Mouse (Mus musculus) ES-Bruce4 (cell line): ENCODE results near the gene Plin4.

ENCODE experiments used
- CTCF ChIP-seq: IDR thresholded peaks from one replicate; pipeline ENCODE4 v1.8.1; 2011; ENCODE audit warnings: low read depth, low read length
- EP300 ChIP-seq: IDR thresholded peaks from 2 replicates; pipeline ENCODE4 v1.6.1; 2011; ENCODE audit warnings: low read depth, low read length; ENCODE audit not compliant: insufficient read depth
- POLR2A ChIP-seq: IDR thresholded peaks from one replicate; pipeline ENCODE4 v1.8.1; 2011; ENCODE audit warnings: low read length; ENCODE audit not compliant: insufficient read depth

GRCm38 (mm10) chr17:56054938-56055337 is 54.7 kb downstream of the Plin4 start:
- TF ChIP-seq CTCF = no peak
- no peak for TF ChIP-seq EP300
- TF ChIP-seq POLR2A = no peak
